Comparison of ENCODE assay signal across 21 mouse cellular contexts in genomic region chr9:87607878-87608631, GRCm38 (mm10).
"Had no signal": no experiment of that assay in that cellular context is flagged by ENCODE, and none has a peak within 500 bp of the region (broad histone marks: within the 10 kb centered on the region; RNA-seq: fewer than 3 reads in every experiment).

No protein-coding gene starts in this region.

- ATAC-seq: lung, postnatal 0 days; midbrain, embryonic 13.5 days; midbrain, embryonic 16.5 days had no signal

- H3K9me3 ChIP-seq: kidney, embryonic 15.5 days; liver, embryonic 13.5 days; megakaryocyte, embryonic 14.5 days; midbrain, embryonic 10.5 days; midbrain, embryonic 13.5 days; neural tube, embryonic 13.5 days; stomach, embryonic 15.5 days had no signal

- H3K4me2 ChIP-seq: kidney, embryonic 15.5 days; liver, embryonic 13.5 days; midbrain, embryonic 13.5 days; neural tube, embryonic 13.5 days; stomach, embryonic 15.5 days had no signal

- H3K36me3 ChIP-seq: kidney, embryonic 15.5 days; liver, embryonic 13.5 days; midbrain, embryonic 10.5 days; midbrain, embryonic 13.5 days; neural tube, embryonic 13.5 days; stomach, embryonic 15.5 days had no signal

- H3K4me3 ChIP-seq: kidney, embryonic 15.5 days; left cerebral cortex, adult 2 months; liver, embryonic 13.5 days; megakaryocyte, embryonic 14.5 days; midbrain, embryonic 10.5 days; midbrain, embryonic 13.5 days; myocyte; neural tube, embryonic 13.5 days; stomach, embryonic 15.5 days had no signal

- DNase-seq: kidney, postnatal 10 days; kidney, postnatal 36 days; layer of hippocampus, postnatal 36 days; liver, embryonic 13.5 days; lung, adult 2 months; retina, postnatal 1 day; right cerebral cortex, postnatal 25 days; spleen, adult 18-20 months; thymus, adult 2 months; thymus, postnatal 14 days; thymus, postnatal 4 days had no signal

- H3K9ac ChIP-seq: kidney, embryonic 15.5 days; liver, embryonic 13.5 days; midbrain, embryonic 13.5 days; neural tube, embryonic 13.5 days; stomach, embryonic 15.5 days had no signal

- H3K27ac ChIP-seq: kidney, embryonic 15.5 days; left cerebral cortex, adult 2 months; liver, embryonic 13.5 days; midbrain, embryonic 10.5 days; midbrain, embryonic 13.5 days; neural tube, embryonic 13.5 days; stomach, embryonic 15.5 days had no signal

- H3K27me3 ChIP-seq: kidney, embryonic 15.5 days; liver, embryonic 13.5 days; megakaryocyte, embryonic 14.5 days; midbrain, embryonic 13.5 days; neural tube, embryonic 13.5 days; stomach, embryonic 15.5 days had no signal

- H3K4me1 ChIP-seq: kidney, embryonic 15.5 days; liver, embryonic 13.5 days; megakaryocyte, embryonic 14.5 days; midbrain, embryonic 10.5 days; midbrain, embryonic 13.5 days; neural tube, embryonic 13.5 days; stomach, embryonic 15.5 days had no signal
